Mouse (Mus musculus) gastrocnemius, adult 18-20 months (tissue): ENCODE results near the gene Gm4303. TPM values are rescaled to one million over a fixed set of nuclear protein-coding genes. Genes with fewer than 3 reads are reported as not detected.
"Not testable (repeated sequence)": the region's sequence is repeated elsewhere in the genome, so short reads cannot be mapped to it uniquely, and the experiment has no call there.

Experiments
- DNase-seq: peaks from one replicate; pipeline ENCODE4 v3.0.0; 2021; ENCODE audit warnings: low spot score
- long read RNA-seq, 2 experiments: library from polyadenylated mRNA; stranded (forward); transcript quantifications; one replicate each; pipeline ENCODE4 v2.0.0; 2021
- total RNA-seq, 2 experiments: library from RNA; stranded (reverse); gene quantifications; 2 replicates each; pipeline ENCODE4 v1.2.3; 2021

Gene Gm4303
- not detected for total RNA-seq
- long read RNA-seq, experiment 1: 0 reads
- long read RNA-seq, experiment 2: 0 reads

- not testable (repeated sequence) for DNase-seq
Measured at GRCm38 (mm10) chr10:100345672-100346071, at the start of gene Gm4303. Gene Gm4303 (plus strand): TSS chr10:100345972.

- no peak for DNase-seq
Measured at GRCm38 (mm10) chr10:100296105-100296504, 49.7 kb upstream of the Gm4303 start.

GRCm38 (mm10) chr10:100300106-100300505 is 45.7 kb upstream of the Gm4303 start:
- DNase-seq: not testable (repeated sequence)

- not testable (repeated sequence) for DNase-seq
Measured at GRCm38 (mm10) chr10:100335376-100335775, 10.4 kb upstream of the Gm4303 start, which contains the start of gene Gm4301. Gene Gm4301 (plus strand): TSS chr10:100335676.

GRCm38 (mm10) chr10:100340536-100340935 is 5.2 kb upstream of the Gm4303 start, which contains the start of gene Gm4302:
Gene Gm4302 (plus strand): TSS chr10:100340836.
- not testable (repeated sequence) for DNase-seq

- DNase-seq: not testable (repeated sequence)
Measured at GRCm38 (mm10) chr10:100350793-100351192, 5.0 kb downstream of the Gm4303 start, which contains the start of gene Gm4305. Gene Gm4305 (plus strand): TSS chr10:100351093.

- DNase-seq: not testable (repeated sequence)
Measured at GRCm38 (mm10) chr10:100356841-100357240, 11.1 kb downstream of the Gm4303 start.

- not testable (repeated sequence) for DNase-seq
Measured at GRCm38 (mm10) chr10:100361038-100361437, 15.3 kb downstream of the Gm4303 start, which contains the start of gene Gm4307. Gene Gm4307 (plus strand): TSS chr10:100361338.

- DNase-seq: not testable (repeated sequence)
Measured at GRCm38 (mm10) chr10:100382460-100382859, 36.7 kb downstream of the Gm4303 start, which contains the start of gene Gm4312. Gene Gm4312 (minus strand): TSS chr10:100382560.

Other genes with a start within 250 kb of the Gm4303 start
- gene Gm4301, start 10.3 kb upstream of the Gm4303 start, total RNA-seq: not detected
- gene Gm4302, start 5.1 kb upstream of the Gm4303 start, total RNA-seq: not detected
- not detected for gene Gm4305, start 5.1 kb downstream of the Gm4303 start, total RNA-seq
- gene Gm4307, start 15.4 kb downstream of the Gm4303 start, total RNA-seq: not detected
- not detected for gene Gm4312, start 36.6 kb downstream of the Gm4303 start, total RNA-seq
- gene Tmtc3, start 141.4 kb downstream of the Gm4303 start, total RNA-seq: 10 to 100 TPM in 1 of 2 experiments, 1 to 10 TPM in 1; 9.0 to 11.3 TPM
- 1 to 10 TPM; 3.2 to 4.1 TPM for gene Cep290, start 141.6 kb downstream of the Gm4303 start, total RNA-seq
- 10 to 100 TPM in 1 of 2 experiments, 1 to 10 TPM in 1; 9.9 to 10.6 TPM for gene 4930430F08Rik, start 244.5 kb downstream of the Gm4303 start, total RNA-seq
- not detected for gene 1700017N19Rik, start 244.5 kb downstream of the Gm4303 start, total RNA-seq